Mouse (Mus musculus) lung, postnatal 0 days (tissue): ENCODE results near the gene Slc35b2.

Experiments
- CTCF ChIP-seq: IDR thresholded peaks from 2 replicates; pipeline ENCODE4 v1.5.1; 2016; ENCODE audit warnings: antibody characterized with exemption, mild to moderate bottlenecking
- EP300 ChIP-seq: IDR thresholded peaks from 2 replicates; pipeline ENCODE4 v1.6.1; 2016; ENCODE audit warnings: antibody characterized with exemption, mild to moderate bottlenecking, control low read depth

- TF ChIP-seq CTCF (no peak), EP300 (no peak)
Observed at GRCm38 (mm10) chr17:45588370-45588769, 24.7 kb downstream of the Slc35b2 start.
